Mouse (Mus musculus) neural tube, embryonic 11.5 days (tissue): ENCODE data around the gene Abhd2. TPM values are rescaled to one million over a fixed set of nuclear protein-coding genes. Genes with fewer than 3 reads are reported as not detected.

Experiments used
- ATAC-seq: fragments of 200-750 bp; cut with Nextera tagmentation; 2 replicates; pipeline ENCODE4 v1.8.0; 2017; ENCODE audit warnings: moderate number of reproducible peaks, mild to moderate bottlenecking, moderate TSS enrichment, moderate library complexity; ENCODE audit not compliant: insufficient read depth, low FRiP score, low TSS enrichment
- DNase-seq: peaks from one replicate; pipeline ENCODE4 v3.0.0-alpha.2; 2015; ENCODE audit warnings: low spot score
- H3K27ac ChIP-seq: fragments of 300-500 bp; sonication (generic); 2 replicates; pipeline ENCODE4 v1.5.1; 2014; ENCODE audit warnings: low read depth, mild to moderate bottlenecking, low read length
- H3K27me3 ChIP-seq: fragments of 300-500 bp; sonication (generic); 2 replicates; pipeline ENCODE4 v1.6.1; 2014; ENCODE audit warnings: mild to moderate bottlenecking, low read length, mixed read lengths; ENCODE audit not compliant: control insufficient read depth, insufficient read depth
- H3K36me3 ChIP-seq: fragments of 300-500 bp; sonication (generic); 2 replicates; pipeline ENCODE4 v1.6.1; 2014; ENCODE audit warnings: mild to moderate bottlenecking, low read length, moderate library complexity, mixed read lengths; ENCODE audit not compliant: control insufficient read depth, insufficient read depth
- H3K4me1 ChIP-seq: fragments of 300-500 bp; sonication (generic); 2 replicates; pipeline ENCODE4 v1.6.1; 2014; ENCODE audit warnings: low read length, mixed read lengths; ENCODE audit not compliant: control insufficient read depth, insufficient read depth
- H3K4me2 ChIP-seq: fragments of 300-500 bp; sonication (generic); 2 replicates; pipeline ENCODE4 v1.6.1; 2014; ENCODE audit warnings: low read depth, mild to moderate bottlenecking, moderate library complexity
- H3K4me3 ChIP-seq: fragments of 300-500 bp; sonication (generic); 2 replicates; pipeline ENCODE4 v1.5.1; 2014; ENCODE audit warnings: low read depth, low read length
- H3K9ac ChIP-seq: fragments of 300-500 bp; sonication (generic); 2 replicates; pipeline ENCODE4 v1.6.1; 2014; ENCODE audit warnings: mild to moderate bottlenecking, low read length
- H3K9me3 ChIP-seq: fragments of 300-500 bp; sonication (generic); 2 replicates; pipeline ENCODE4 v1.6.1; 2016; ENCODE audit warnings: low read length; ENCODE audit not compliant: control insufficient read depth
- WGBS: fragments of 180-500 bp; shearing (Covaris S2); extraction: QIAGEN DNeasy Blood & Tissue Kit; methylation state at CpG from one replicate; pipeline ENCODE4 v1.1.7; 2014; 5-methylcytosine and 5-hydroxymethylcytosine counted together
- polyA plus RNA-seq: library from polyadenylated mRNA; unstranded; fragments of >200 nt; fragmentation: Nextera tagmentation; extraction: Ambion mirVana; gene quantifications from 2 replicates; pipeline ENCODE4 v1.2.1, GENCODE M21; 2014

Gene Abhd2
- 14.0 and 14.3 TPM in 2 replicates for polyA plus RNA-seq

DNA sequence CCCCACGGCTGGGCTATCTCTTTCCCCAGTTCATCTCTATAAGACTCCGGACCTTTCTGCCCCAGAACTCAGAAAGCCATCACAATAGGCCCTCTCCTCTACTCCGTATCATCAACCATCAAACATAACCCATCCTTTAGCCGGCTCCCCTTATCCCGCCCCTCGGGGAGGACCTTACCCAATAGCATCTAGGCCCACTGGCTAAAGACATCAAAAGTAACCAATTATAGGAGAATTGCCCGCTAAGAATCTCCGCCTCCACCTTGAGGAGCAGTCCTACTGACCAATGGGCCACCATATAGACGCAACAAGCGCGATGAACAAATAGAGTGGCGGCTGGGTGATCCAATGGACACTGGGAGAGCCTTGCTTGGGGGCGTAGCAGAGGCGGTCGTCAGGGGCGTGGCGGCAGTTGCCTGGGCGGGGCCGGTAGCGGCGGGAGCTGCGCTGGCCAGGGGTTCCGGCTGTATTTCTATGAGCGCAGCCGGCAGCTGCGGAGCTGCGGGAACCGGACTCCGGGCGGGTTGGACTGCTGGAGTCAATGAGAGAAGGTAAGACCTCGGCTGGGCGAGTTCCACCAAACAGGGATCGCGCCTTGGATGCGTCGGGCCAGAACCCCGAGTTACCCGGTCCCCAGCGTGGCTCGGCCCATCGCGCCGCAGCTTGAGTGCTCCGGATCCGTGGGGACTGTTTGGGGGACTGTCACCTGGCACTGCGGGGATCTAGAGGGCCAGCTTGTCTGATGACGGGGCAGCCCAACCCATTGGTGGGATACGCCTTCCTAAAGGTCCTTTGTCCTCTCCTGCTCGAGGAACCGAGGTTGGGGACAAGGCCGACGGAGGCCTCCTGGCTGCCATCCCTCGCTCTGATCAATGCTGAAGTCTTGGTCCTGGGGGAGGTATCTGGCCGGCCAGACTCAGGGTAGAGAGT lies at the start of gene Abhd2:
Gene Abhd2 (plus strand): TSS at position 411 of the 930 bp plus-strand sequence.
- Histone ChIP-seq H3K4me1 (peaks cover 16% of the 10 kb centered on the region), H3K4me3 (peak within 1 kb of the TSS; percentile 82), H3K36me3 (no peaks in the 10 kb centered on the region), H3K9me3 (no peaks in the 10 kb centered on the region), H3K9ac (peak within 1 kb of the TSS; percentile 81), H3K4me2 (peak within 1 kb of the TSS; percentile 73), H3K27ac (peak within 1 kb of the TSS; percentile 76), H3K27me3 (no peaks in the 10 kb centered on the region)
- peak; percentile 100 for ATAC-seq
- WGBS = under 1% methylated on average over 54 of the region's 54 CpGs
- peak; percentile 98 for DNase-seq

DNA sequence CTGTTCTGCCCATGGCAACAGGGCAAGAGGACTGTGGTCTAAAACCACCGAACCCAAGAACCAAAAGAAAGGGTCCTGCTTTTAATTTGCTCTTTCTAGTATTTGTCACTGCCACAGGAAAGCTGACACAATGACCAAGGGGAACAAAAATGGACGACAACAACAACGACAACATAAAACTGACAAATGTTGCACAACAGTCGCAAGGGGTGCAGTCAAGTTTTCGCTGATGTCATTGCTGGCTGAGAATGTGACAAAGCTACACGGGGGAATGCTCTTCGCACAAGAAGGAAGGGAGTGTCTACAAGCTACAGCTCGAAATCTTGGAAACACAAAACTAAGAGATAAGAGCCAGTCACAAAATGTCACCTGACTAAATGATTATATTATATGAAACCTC lies 47.5 kb upstream of the Abhd2 start:
- Histone ChIP-seq H3K9me3 (no peaks in the 10 kb centered on the region), H3K9ac (no peak overlapping the region), H3K4me3 (no peak overlapping the region), H3K4me1 (no peaks in the 10 kb centered on the region), H3K36me3 (no peaks in the 10 kb centered on the region), H3K27ac (no peak overlapping the region), H3K27me3 (no peaks in the 10 kb centered on the region), H3K4me2 (no peak overlapping the region)
- DNase-seq (no peak), ATAC-seq (no peak)
- WGBS = 90% methylated on average over 8 of the region's 8 CpGs

GRCm38 (mm10) chr7:79226172-79226571 lies 46.8 kb upstream of the Abhd2 start:
- ATAC-seq (no peak), DNase-seq (no peak)
- Histone ChIP-seq H3K4me1 (no peaks in the 10 kb centered on the region), H3K4me3 (no peak overlapping the region), H3K36me3 (no peaks in the 10 kb centered on the region), H3K9me3 (no peaks in the 10 kb centered on the region), H3K27me3 (no peaks in the 10 kb centered on the region), H3K4me2 (no peak overlapping the region), H3K9ac (no peak overlapping the region), H3K27ac (no peak overlapping the region)
- 91% methylated on average over 5 of the region's 5 CpGs for WGBS

DNA sequence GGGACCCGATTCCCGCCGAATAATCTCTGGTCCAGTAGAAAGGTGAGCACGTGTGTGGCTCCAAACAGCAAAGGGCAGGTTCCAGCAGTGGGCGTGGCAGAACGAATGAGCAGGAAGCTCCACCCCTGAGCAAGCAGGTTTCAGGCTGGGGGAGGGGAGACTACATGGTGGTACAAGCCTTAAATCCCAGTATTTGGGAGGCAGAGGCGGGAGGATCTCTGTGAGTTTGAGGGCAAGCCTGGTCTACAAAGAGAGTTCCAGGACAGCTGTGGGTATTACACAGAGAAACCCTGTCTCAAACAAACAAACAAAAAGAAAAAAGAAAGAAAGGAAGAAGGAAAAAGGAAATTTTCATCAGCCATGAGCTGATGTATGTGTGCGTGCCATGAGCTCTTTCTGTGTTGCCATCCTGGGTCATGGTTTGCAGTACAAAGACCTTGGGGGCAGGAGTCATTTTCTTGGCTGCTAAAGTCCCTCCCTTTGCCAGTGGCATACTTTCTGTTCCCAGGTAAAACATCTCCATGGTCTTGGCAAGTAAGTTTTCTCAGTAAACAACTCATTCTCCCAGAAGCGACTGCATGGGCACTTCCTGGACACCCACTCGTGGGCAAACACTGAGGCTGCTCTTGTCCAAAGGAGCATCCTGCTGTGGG lies 46.0 kb upstream of the Abhd2 start:
- Histone ChIP-seq H3K36me3 (no peaks in the 10 kb centered on the region), H3K4me3 (no peak overlapping the region), H3K27ac (no peak overlapping the region), H3K9me3 (no peaks in the 10 kb centered on the region), H3K9ac (no peak overlapping the region), H3K4me1 (no peaks in the 10 kb centered on the region), H3K4me2 (no peak overlapping the region), H3K27me3 (no peaks in the 10 kb centered on the region)
- DNase-seq (no peak), ATAC-seq (no peak)
- 84% methylated on average over 8 of the region's 10 CpGs for WGBS

DNA sequence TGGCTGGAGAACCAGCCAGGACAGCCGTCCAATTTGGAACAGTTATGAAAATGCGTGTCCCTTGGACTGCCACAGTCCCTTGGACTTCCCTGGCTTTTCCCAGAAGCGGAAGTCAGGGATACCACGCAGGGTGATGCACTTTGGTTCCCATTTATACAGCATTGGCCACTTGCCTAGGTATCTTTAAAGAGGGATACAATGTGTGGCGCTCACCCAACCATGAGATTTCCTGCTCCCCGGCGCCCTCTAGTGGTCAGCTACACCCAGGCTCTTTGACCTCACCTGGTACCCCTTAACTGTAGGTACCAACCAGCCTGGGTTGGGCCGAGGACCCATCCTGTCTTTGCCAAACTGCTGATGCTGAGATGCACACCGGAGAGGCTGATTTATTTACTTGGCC lies 44.5 kb upstream of the Abhd2 start:
- H3K27me3 ChIP-seq = no peaks in the 10 kb centered on the region
- ATAC-seq (0 out of 2 replicates have a peak, but pooled peaks have one; percentile 35), DNase-seq (peak; percentile 77)
- no peaks in the 10 kb centered on the region for H3K36me3 ChIP-seq
- no peaks in the 10 kb centered on the region for H3K4me1 ChIP-seq
- H3K27ac ChIP-seq = no peak overlapping the region
- no peak overlapping the region for H3K4me3 ChIP-seq
- WGBS = 32% methylated on average over 9 of the region's 9 CpGs
- no peaks in the 10 kb centered on the region for H3K9me3 ChIP-seq
- H3K4me2 ChIP-seq = no peak overlapping the region
- no peak overlapping the region for H3K9ac ChIP-seq

GRCm38 (mm10) chr7:79231577-79231976 lies 41.4 kb upstream of the Abhd2 start:
- Histone ChIP-seq H3K9ac (no peak overlapping the region), H3K4me3 (no peak overlapping the region), H3K9me3 (no peaks in the 10 kb centered on the region), H3K27me3 (no peaks in the 10 kb centered on the region), H3K27ac (no peak overlapping the region), H3K4me2 (no peak overlapping the region), H3K4me1 (no peaks in the 10 kb centered on the region), H3K36me3 (no peaks in the 10 kb centered on the region)
- DNase-seq (no peak), ATAC-seq (no peak)
- 81% methylated on average over 2 of the region's 2 CpGs for WGBS

DNA sequence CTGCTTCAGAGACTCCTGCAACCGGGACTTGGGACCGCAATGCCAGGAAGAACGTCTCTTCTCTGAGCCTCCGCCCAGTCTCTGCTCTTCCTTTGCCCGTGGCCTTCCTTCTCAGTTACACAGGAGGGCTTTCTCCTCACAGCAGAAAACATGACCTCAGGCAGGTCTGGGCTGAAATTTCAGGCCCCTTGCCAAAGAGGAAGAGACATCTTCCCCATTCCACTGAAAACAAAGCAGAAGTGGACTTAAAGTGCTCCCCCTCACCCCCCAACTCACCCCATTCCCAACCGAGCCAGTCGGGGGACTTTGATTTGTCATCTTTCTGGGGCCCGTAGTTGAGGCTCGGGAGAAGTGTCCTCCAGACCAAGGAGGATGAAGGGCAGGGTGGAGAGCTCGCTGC lies 41.0 kb upstream of the Abhd2 start:
- no peak overlapping the region for H3K9ac ChIP-seq
- H3K9me3 ChIP-seq = no peaks in the 10 kb centered on the region
- H3K36me3 ChIP-seq = no peaks in the 10 kb centered on the region
- H3K4me1 ChIP-seq = no peaks in the 10 kb centered on the region
- DNase-seq = no peak
- no peak overlapping the region for H3K4me3 ChIP-seq
- H3K4me2 ChIP-seq = no peak overlapping the region
- no peak overlapping the region for H3K27ac ChIP-seq
- H3K27me3 ChIP-seq = no peaks in the 10 kb centered on the region
- 89% methylated on average over 10 of the region's 10 CpGs for WGBS
- ATAC-seq = no peak

- 87% methylated on average over 5 of the region's 5 CpGs for WGBS
- Histone ChIP-seq H3K36me3 (no peaks in the 10 kb centered on the region), H3K27me3 (no peaks in the 10 kb centered on the region), H3K4me1 (no peaks in the 10 kb centered on the region), H3K9ac (no peak overlapping the region), H3K4me3 (no peak overlapping the region), H3K27ac (no peak overlapping the region), H3K4me2 (no peak overlapping the region), H3K9me3 (no peaks in the 10 kb centered on the region)
- DNase-seq (no peak), ATAC-seq (no peak)
Observed at GRCm38 (mm10) chr7:79238741-79239140, 34.3 kb upstream of the Abhd2 start.
